Mouse (Mus musculus): ENCODE measurements around the gene Myom1.

DNA sequence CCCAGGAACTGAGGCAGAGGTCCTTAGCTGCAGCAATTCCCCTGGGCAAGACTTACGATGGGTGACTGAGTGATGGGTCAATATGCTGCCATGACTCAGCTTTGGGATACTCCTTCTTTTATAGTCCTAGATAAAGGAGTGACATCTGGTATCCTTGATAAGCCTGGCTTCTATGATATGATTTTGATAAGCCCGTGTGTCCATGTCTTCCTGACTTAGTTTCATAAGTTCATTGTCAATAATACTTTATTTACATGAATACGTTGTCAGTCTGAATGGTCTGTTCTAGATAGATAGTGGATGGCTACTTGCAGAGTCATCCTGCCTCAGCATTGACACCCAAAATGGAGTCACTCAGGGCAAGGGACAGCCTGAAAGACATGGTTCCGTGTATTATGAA is 168.7 kb downstream of the Myom1 start:
- no peak for TF ChIP-seq POLR2A (IDR thresholded peaks at IDR 0.05; ENCODE audit: control insufficient read depth, low read depth, low read length)
- TF ChIP-seq CTCF (IDR thresholded peaks at IDR 0.05; ENCODE audit: control insufficient read depth, insufficient read depth, insufficient replicate concordance, low read depth, low read length) = no peak
